Mouse (Mus musculus) liver (tissue): ENCODE results near the gene Lurap1.

Source experiments
- DNase-seq: peaks from one replicate; pipeline ENCODE4 v3.0.0-alpha.2; 2020; ENCODE audit warnings: mixed read lengths

The Lurap1 gene

GRCm38 (mm10) chr4:116159912-116160311, 8.8 kb upstream of the Lurap1 start:
- no peak for DNase-seq

GRCm38 (mm10) chr4:116157882-116158281, 6.7 kb upstream of the Lurap1 start:
- DNase-seq: no peak

- no peak for DNase-seq
These were observed 1.6 kb upstream of the Lurap1 start for GRCm38 (mm10) chr4:116152702-116153101.

GRCm38 (mm10) chr4:116150862-116151221, 296 bp downstream of the Lurap1 start:
- DNase-seq: no peak

- DNase-seq: peak; percentile 86
These were observed 829 bp downstream of the Lurap1 start for GRCm38 (mm10) chr4:116150156-116150861.

- no peak for DNase-seq
These were observed 1.4 kb downstream of the Lurap1 start for GRCm38 (mm10) chr4:116149812-116150155.

- peak; percentile 35 for DNase-seq
These were observed 7.0 kb downstream of the Lurap1 start for GRCm38 (mm10) chr4:116143891-116144717.

- no peak for DNase-seq
These were observed 7.8 kb downstream of the Lurap1 start for GRCm38 (mm10) chr4:116143317-116143811.

GRCm38 (mm10) chr4:116142269-116142668, 8.9 kb downstream of the Lurap1 start:
- no peak for DNase-seq

GRCm38 (mm10) chr4:116141736-116142135, 9.4 kb downstream of the Lurap1 start:
- DNase-seq: no peak

GRCm38 (mm10) chr4:116140801-116141574, 10.2 kb downstream of the Lurap1 start:
- DNase-seq: no peak

- DNase-seq: no peak
These were observed 13.6 kb downstream of the Lurap1 start for GRCm38 (mm10) chr4:116137421-116137996.

- DNase-seq: no peak
These were observed 16.1 kb downstream of the Lurap1 start for GRCm38 (mm10) chr4:116134990-116135389.

- no peak for DNase-seq
These were observed 18.0 kb downstream of the Lurap1 start for GRCm38 (mm10) chr4:116133126-116133525.

- no peak for DNase-seq
These were observed 23.2 kb downstream of the Lurap1 start for GRCm38 (mm10) chr4:116127956-116128355.

GRCm38 (mm10) chr4:116125803-116126386, 25.2 kb downstream of the Lurap1 start:
- peak; percentile 35 for DNase-seq

- peak; percentile 92 for DNase-seq
These were observed 27.3 kb downstream of the Lurap1 start, which contains the start of the genes Rad54l and Pomgnt1 for GRCm38 (mm10) chr4:116123602-116124519. Rad54l (minus strand) TSS chr4:116123690. Pomgnt1 (plus strand) TSS chr4:116123840.

- peak; percentile 34 for DNase-seq
These were observed 28.4 kb downstream of the Lurap1 start for GRCm38 (mm10) chr4:116122762-116123161.

GRCm38 (mm10) chr4:116111486-116111885, 39.7 kb downstream of the Lurap1 start:
- no peak for DNase-seq

- DNase-seq: no peak
These were observed 40.4 kb downstream of the Lurap1 start for GRCm38 (mm10) chr4:116110695-116111094.

- DNase-seq: no peak
These were observed 45.9 kb downstream of the Lurap1 start for GRCm38 (mm10) chr4:116105278-116105677.
